16 mouse cellular contexts compared by ENCODE assay signal in genomic region chrX:169262212-169262611, GRCm38 (mm10). TPM values are rescaled to one million over a fixed set of nuclear protein-coding genes. Genes with fewer than 3 reads are reported as not detected.
DNase-seq lines count a peak whose midpoint lies in the region; ATAC-seq and TF ChIP-seq lines count a peak whose summit lies in the region.
"Had no signal": no experiment of that assay in that cellular context is flagged by ENCODE, and none has a peak within 500 bp of the region (broad histone marks: within the 10 kb centered on the region; RNA-seq: fewer than 3 reads in every experiment).

No protein-coding gene starts in this region.

- no peak overlapping the region for H3K9ac ChIP-seq in intestine, embryonic 14.5 days (ENCODE audit: low read length)
- no peak overlapping the region for H3K9ac ChIP-seq in intestine, embryonic 16.5 days (ENCODE audit: low read depth, low read length)
- H3K9ac ChIP-seq in lung, postnatal 0 days (replicated peaks; ENCODE audit: low read depth): no peak overlapping the region
- H3K9ac ChIP-seq: limb, embryonic 13.5 days; liver, postnatal 0 days; neural tube, embryonic 15.5 days had no signal

- peak overlapping the region; percentile 43; the same call in 1 of the 2 replicates for H3K27ac ChIP-seq in intestine, embryonic 14.5 days (ENCODE audit: low read depth)
- no peak overlapping the region for H3K27ac ChIP-seq in intestine, embryonic 16.5 days (ENCODE audit: low read length)
- H3K27ac ChIP-seq in lung, postnatal 0 days (ENCODE audit: low read length): no peak overlapping the region
- H3K27ac ChIP-seq in midbrain, embryonic 10.5 days (replicated peaks): no peak overlapping the region
- H3K27ac ChIP-seq: hindbrain, postnatal 0 days; left cerebral cortex, adult 2 months; limb, embryonic 13.5 days; neural tube, embryonic 15.5 days had no signal

- 56% methylated on average over 2 of the region's 2 CpGs for WGBS in intestine, embryonic 14.5 days
- 60% methylated on average over 2 of the region's 2 CpGs for WGBS in intestine, embryonic 16.5 days
- WGBS in lung, postnatal 0 days: 60% methylated on average over 2 of the region's 2 CpGs
- WGBS in midbrain, embryonic 10.5 days: 76% methylated on average over 2 of the region's 2 CpGs

- TF ChIP-seq CTCF in lung, postnatal 0 days (IDR thresholded peaks at IDR 0.05): no peak

- no peaks in the 10 kb centered on the region for H3K4me1 ChIP-seq in intestine, embryonic 14.5 days (replicated peaks; ENCODE audit: control insufficient read depth, insufficient read depth, low read length)
- no peaks in the 10 kb centered on the region for H3K4me1 ChIP-seq in intestine, embryonic 16.5 days (ENCODE audit: control insufficient read depth, insufficient read depth, low read length)
- no peaks in the 10 kb centered on the region for H3K4me1 ChIP-seq in lung, postnatal 0 days (ENCODE audit: insufficient read depth, low read depth, low read length)
- H3K4me1 ChIP-seq in midbrain, embryonic 10.5 days: no peaks in the 10 kb centered on the region
- H3K4me1 ChIP-seq: limb, embryonic 13.5 days; neural tube, embryonic 15.5 days had no signal

- no peaks in the 10 kb centered on the region for H3K9me3 ChIP-seq in intestine, embryonic 14.5 days (ENCODE audit: control insufficient read depth, low read length)
- no peaks in the 10 kb centered on the region for H3K9me3 ChIP-seq in intestine, embryonic 16.5 days (ENCODE audit: control insufficient read depth, low read length)
- H3K9me3 ChIP-seq in lung, postnatal 0 days (ENCODE audit: low read length): no peaks in the 10 kb centered on the region
- H3K9me3 ChIP-seq in midbrain, embryonic 10.5 days (replicated peaks): no peaks in the 10 kb centered on the region
- H3K9me3 ChIP-seq: G1E; limb, embryonic 13.5 days; neural tube, embryonic 15.5 days had no signal

- no peak overlapping the region for H3K4me3 ChIP-seq in intestine, embryonic 14.5 days (ENCODE audit: low read depth, low read length)
- H3K4me3 ChIP-seq in intestine, embryonic 16.5 days (ENCODE audit: low read length): no peak overlapping the region
- H3K4me3 ChIP-seq in lung, postnatal 0 days (ENCODE audit: low read depth, low read length): no peak overlapping the region
- H3K4me3 ChIP-seq in midbrain, embryonic 10.5 days: no peak overlapping the region
- H3K4me3 ChIP-seq: left cerebral cortex, adult 2 months; limb, embryonic 13.5 days; neural tube, embryonic 15.5 days had no signal

- no peak for ATAC-seq in intestine, embryonic 14.5 days (replicated peaks; ENCODE audit: low FRiP score, low TSS enrichment, low read depth)
- no peak for ATAC-seq in intestine, embryonic 16.5 days
- ATAC-seq in lung, postnatal 0 days: no peak
- ATAC-seq: forebrain, embryonic 14.5 days; hindbrain, postnatal 0 days; liver, postnatal 0 days had no signal

- DNase-seq in intestine, embryonic 14.5 days (ENCODE audit: low spot score): no peak
- peak; percentile 6 for DNase-seq in lung, postnatal 0 days (ENCODE audit: low spot score)
- no peak for DNase-seq in lung, postnatal 14 days
- DNase-seq in forelimb bud, embryonic 11.5 days (ENCODE audit: low read depth, low spot score): peak; percentile 8
- peak; percentile 6 for DNase-seq in mesoderm, embryonic 11.5 days (ENCODE audit: low read depth, low spot score)
- no peak for DNase-seq in midbrain, embryonic 10.5 days (ENCODE audit: low spot score)
- DNase-seq: adrenal gland, adult 8-10 months; cerebellum, adult 18-20 months; liver, postnatal 0 days had no signal

- no peak for TF ChIP-seq EP300 in lung, postnatal 0 days (IDR thresholded peaks at IDR 0.05)

- no peaks in the 10 kb centered on the region for H3K27me3 ChIP-seq in intestine, embryonic 14.5 days (replicated peaks; ENCODE audit: control insufficient read depth, insufficient read depth, low read length)
- no peaks in the 10 kb centered on the region for H3K27me3 ChIP-seq in intestine, embryonic 16.5 days (replicated peaks; ENCODE audit: control insufficient read depth, insufficient read depth, low read length)
- H3K27me3 ChIP-seq in lung, postnatal 0 days (replicated peaks; ENCODE audit: insufficient read depth, low read length): no peaks in the 10 kb centered on the region
- peaks cover 97% of the 10 kb centered on the region for H3K27me3 ChIP-seq in midbrain, embryonic 10.5 days (ENCODE audit: low read depth, poor library complexity, severe bottlenecking)

- no peak overlapping the region for H3K4me2 ChIP-seq in intestine, embryonic 14.5 days (ENCODE audit: low read length)
- H3K4me2 ChIP-seq in intestine, embryonic 16.5 days (ENCODE audit: low read depth, low read length): no peak overlapping the region
- no peak overlapping the region for H3K4me2 ChIP-seq in lung, postnatal 0 days (replicated peaks; ENCODE audit: low read depth, low read length)
- H3K4me2 ChIP-seq: limb, embryonic 13.5 days; neural tube, embryonic 15.5 days had no signal

- H3K36me3 ChIP-seq in intestine, embryonic 14.5 days (ENCODE audit: control insufficient read depth, insufficient read depth, low read length): no peaks in the 10 kb centered on the region
- H3K36me3 ChIP-seq in intestine, embryonic 16.5 days (ENCODE audit: control insufficient read depth, insufficient read depth, low read length): no peaks in the 10 kb centered on the region
- no peaks in the 10 kb centered on the region for H3K36me3 ChIP-seq in lung, postnatal 0 days (ENCODE audit: insufficient read depth, low read length)
- no peaks in the 10 kb centered on the region for H3K36me3 ChIP-seq in midbrain, embryonic 10.5 days
- H3K36me3 ChIP-seq: limb, embryonic 13.5 days; neural tube, embryonic 15.5 days had no signal

RNA-seq across cellular contexts. Expression of gene Hccs, which starts 58.0 kb away (rescaled TPM):
- polyA plus RNA-seq in intestine, embryonic 14.5 days (2014; fragmentation: Nextera tagmentation; extraction: Ambion mirVana): 31.4 and 34.5 TPM in 2 replicates
- polyA plus RNA-seq in intestine, embryonic 16.5 days (2015; fragmentation: Nextera tagmentation; extraction: Ambion mirVana): 27.7 and 30.3 TPM in 2 replicates
- 18.8 and 18.9 TPM in 2 replicates for polyA plus RNA-seq in lung, postnatal 0 days (2015; fragmentation: Nextera tagmentation; extraction: Ambion mirVana)
- polyA plus RNA-seq in midbrain, embryonic 10.5 days (2016; fragmentation: Nextera tagmentation; extraction: Ambion mirVana): 42.4 and 43.9 TPM in 2 replicates

Comparison
In these comparisons a context has a peak if more than half of its experiments do, and no peak if none do; other contexts are left out.
1. DNase-seq: peak in lung, postnatal 0 days (single experiment), forelimb bud, embryonic 11.5 days (single experiment) and mesoderm, embryonic 11.5 days (single experiment); none in intestine, embryonic 14.5 days (single experiment), lung, postnatal 14 days (single experiment) and midbrain, embryonic 10.5 days (single experiment).